Mouse (Mus musculus): Measurements from ENCODE around the gene Tspan5. TPM values are rescaled to one million over a fixed set of nuclear protein-coding genes. Genes with fewer than 3 reads are reported as not detected.

Tspan5 gene
- polyA plus RNA-seq, 2 experiments, result 38.8 to 44.8 TPM

- Histone ChIP-seq H3K4me1 (ENCODE audit: control insufficient read depth, insufficient read depth, low read length) (peaks cover 16% of the 10 kb centered on the region), H3K4me3 (replicated peaks; ENCODE audit: low read length) (peak overlapping the region; percentile 79), H3K27me3 (ENCODE audit: control insufficient read depth, insufficient read depth, low read length) (peaks cover 7% of the 10 kb centered on the region; the same call in 1 of the 2 replicates), H3K9ac (ENCODE audit: low read depth, low read length, severe bottlenecking) (peak overlapping the region; percentile 77), H3K4me2 (replicated peaks; ENCODE audit: low read depth, low read length, severe bottlenecking) (peak overlapping the region; percentile 92), H3K9me3 (ENCODE audit: control insufficient read depth, low read length) (no peaks in the 10 kb centered on the region), H3K27ac (replicated peaks; ENCODE audit: low read depth, low read length) (no peak overlapping the region; the same call in 1 of the 2 replicates), H3K36me3 (ENCODE audit: control insufficient read depth, insufficient read depth, low read length) (no peaks in the 10 kb centered on the region)
- ATAC-seq (ENCODE audit: low FRiP score, low read depth) (peak; percentile 76), DNase-seq (ENCODE audit: low spot score) (peak; percentile 64)
- TF ChIP-seq POLR2A (IDR thresholded peaks at IDR 0.05; ENCODE audit: borderline replicate concordance, extremely low read depth, insufficient read depth, insufficient read length), result no peak
- under 1% methylated on average over 33 of the region's 33 CpGs for WGBS
These were observed 1.2 kb downstream of the Tspan5 start for GRCm38 (mm10) chr3:138743061-138743671.

DNA sequence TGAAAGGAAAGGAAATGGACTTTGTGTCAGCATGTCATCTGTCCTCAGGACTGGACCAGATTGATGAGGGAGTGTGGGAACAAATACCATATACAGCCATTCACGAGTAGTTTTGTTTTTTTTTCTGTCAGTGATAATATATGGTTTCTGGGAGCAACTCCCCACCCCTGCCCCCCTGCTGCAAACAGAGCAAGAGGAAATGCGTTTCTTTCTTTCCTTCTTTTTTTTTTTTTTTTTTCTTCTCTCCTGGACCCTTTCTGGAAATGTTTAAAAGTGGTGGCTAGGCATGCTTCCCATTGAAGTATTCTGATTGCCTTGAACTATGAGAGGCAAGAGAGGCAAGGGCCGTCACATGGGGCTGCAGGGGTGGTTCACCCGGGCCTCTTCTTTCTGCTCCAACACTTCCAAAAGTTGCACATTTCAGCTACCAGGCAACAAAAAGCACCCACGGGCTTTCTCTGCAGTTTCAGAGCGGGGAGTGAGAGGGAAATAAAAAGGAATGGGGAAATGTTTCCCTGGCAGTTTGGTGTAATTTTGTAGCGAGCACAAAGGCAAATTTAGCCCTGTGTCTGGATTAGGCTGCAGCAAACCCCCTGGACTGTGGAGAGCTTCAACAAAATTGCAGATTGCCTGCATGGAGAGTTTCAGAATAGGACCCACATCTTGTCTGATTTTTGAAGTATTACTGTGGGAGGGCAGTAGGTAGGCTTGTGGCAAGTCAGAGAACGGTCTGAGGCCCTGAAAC lies 2.2 kb downstream of the Tspan5 start:
- ATAC-seq (ENCODE audit: low FRiP score, low read depth) (no peak), DNase-seq (ENCODE audit: low spot score) (no peak)

GRCm38 (mm10) chr3:138745091-138745490 lies 3.1 kb downstream of the Tspan5 start:
- TF ChIP-seq POLR2A (IDR thresholded peaks at IDR 0.05; ENCODE audit: borderline replicate concordance, extremely low read depth, insufficient read depth, insufficient read length), result no peak
- Histone ChIP-seq H3K4me1 (ENCODE audit: control insufficient read depth, insufficient read depth, low read length) (peaks cover 16% of the 10 kb centered on the region), H3K4me3 (replicated peaks; ENCODE audit: low read length) (no peak overlapping the region), H3K27me3 (ENCODE audit: control insufficient read depth, insufficient read depth, low read length) (peaks cover 7% of the 10 kb centered on the region; the same call in 1 of the 2 replicates), H3K9me3 (ENCODE audit: control insufficient read depth, low read length) (no peaks in the 10 kb centered on the region), H3K27ac (replicated peaks; ENCODE audit: low read depth, low read length) (no peak overlapping the region), H3K4me2 (replicated peaks; ENCODE audit: low read depth, low read length, severe bottlenecking) (no peak overlapping the region), H3K36me3 (ENCODE audit: control insufficient read depth, insufficient read depth, low read length) (no peaks in the 10 kb centered on the region), H3K9ac (ENCODE audit: low read depth, low read length, severe bottlenecking) (no peak overlapping the region)
- no peak for DNase-seq (ENCODE audit: low spot score)
- 83% methylated on average over 11 of the region's 11 CpGs for whole genome bisulfite sequencing
- ATAC-seq (ENCODE audit: low FRiP score, low read depth), result no peak

More for the DNA sequence above, 2.2 kb downstream of the Tspan5 start:
- Histone ChIP-seq H3K27ac (replicated peaks; ENCODE audit: low read depth, low read length) (no peak overlapping the region), H3K4me1 (ENCODE audit: control insufficient read depth, insufficient read depth, low read length) (peaks cover 16% of the 10 kb centered on the region), H3K4me3 (replicated peaks; ENCODE audit: low read length) (peak overlapping the region; percentile 79), H3K27me3 (ENCODE audit: control insufficient read depth, insufficient read depth, low read length) (peaks cover 7% of the 10 kb centered on the region; the same call in 1 of the 2 replicates), H3K4me2 (replicated peaks; ENCODE audit: low read depth, low read length, severe bottlenecking) (peak overlapping the region; percentile 92), H3K9ac (ENCODE audit: low read depth, low read length, severe bottlenecking) (peak overlapping the region; percentile 77; the same call in 1 of the 2 replicates), H3K36me3 (ENCODE audit: control insufficient read depth, insufficient read depth, low read length) (no peaks in the 10 kb centered on the region), H3K9me3 (ENCODE audit: control insufficient read depth, low read length) (no peaks in the 10 kb centered on the region)
- no peak for TF ChIP-seq POLR2A (IDR thresholded peaks at IDR 0.05; ENCODE audit: borderline replicate concordance, extremely low read depth, insufficient read depth, insufficient read length)
- 23% methylated on average over 8 of the region's 8 CpGs for WGBS

DNA sequence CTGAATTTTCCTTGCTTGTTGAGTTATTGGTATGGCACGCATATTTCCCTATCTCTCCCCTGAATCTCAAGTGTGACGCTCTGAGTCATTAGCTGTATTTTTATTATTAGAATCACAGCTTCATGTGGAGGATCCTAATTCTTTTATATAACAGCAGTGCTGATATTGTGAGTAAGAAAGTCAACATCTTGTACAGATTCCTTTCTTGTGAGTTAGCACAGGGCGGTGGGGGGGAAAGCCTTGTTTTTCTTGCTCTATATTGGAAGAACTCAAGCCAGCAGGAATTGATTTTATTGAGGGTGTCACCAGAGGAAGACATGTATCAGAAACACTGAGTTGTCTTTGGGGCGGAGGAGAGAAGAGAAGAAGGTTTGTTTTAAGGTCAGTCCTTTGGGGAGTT lies 3.6 kb downstream of the Tspan5 start:
- H3K4me1 ChIP-seq (ENCODE audit: control insufficient read depth, insufficient read depth, low read length), result peaks cover 16% of the 10 kb centered on the region
- no peaks in the 10 kb centered on the region for H3K36me3 ChIP-seq (ENCODE audit: control insufficient read depth, insufficient read depth, low read length)
- no peak overlapping the region for H3K4me2 ChIP-seq (replicated peaks; ENCODE audit: low read depth, low read length, severe bottlenecking)
- TF ChIP-seq POLR2A (IDR thresholded peaks at IDR 0.05; ENCODE audit: borderline replicate concordance, extremely low read depth, insufficient read depth, insufficient read length), result no peak
- no peak overlapping the region for H3K9ac ChIP-seq (ENCODE audit: low read depth, low read length, severe bottlenecking)
- 83% methylated on average over 4 of the region's 4 CpGs for WGBS
- no peak for ATAC-seq (ENCODE audit: low FRiP score, low read depth)
- no peaks in the 10 kb centered on the region for H3K9me3 ChIP-seq (ENCODE audit: control insufficient read depth, low read length)
- peaks cover 7% of the 10 kb centered on the region; the same call in 1 of the 2 replicates for H3K27me3 ChIP-seq (ENCODE audit: control insufficient read depth, insufficient read depth, low read length)
- no peak overlapping the region for H3K27ac ChIP-seq (replicated peaks; ENCODE audit: low read depth, low read length)
- H3K4me3 ChIP-seq (replicated peaks; ENCODE audit: low read length), result no peak overlapping the region
- no peak for DNase-seq (ENCODE audit: low spot score)

DNA sequence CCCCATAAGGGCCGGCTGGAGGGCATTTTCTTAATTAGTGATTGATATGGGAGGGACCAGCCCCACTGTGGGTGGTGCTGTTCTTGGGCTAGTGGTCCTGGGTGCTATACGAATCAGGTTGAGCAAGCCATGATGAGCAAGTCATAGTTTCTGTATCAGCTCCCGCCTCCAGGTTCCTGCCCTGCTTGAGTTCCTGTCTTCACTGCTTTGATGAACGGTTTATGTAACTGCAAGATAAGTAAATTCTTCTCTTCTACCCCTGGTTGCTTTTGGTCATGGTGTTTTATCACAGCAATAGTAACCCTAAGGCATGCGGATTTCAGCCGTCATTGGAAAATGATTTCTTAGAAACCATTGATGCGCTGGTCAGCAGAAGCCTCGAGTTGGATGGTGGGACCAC lies 4.6 kb downstream of the Tspan5 start:
- no peak for DNase-seq (ENCODE audit: low spot score)
- Histone ChIP-seq H3K4me1 (ENCODE audit: control insufficient read depth, insufficient read depth, low read length) (peaks cover 16% of the 10 kb centered on the region), H3K9ac (ENCODE audit: low read depth, low read length, severe bottlenecking) (no peak overlapping the region), H3K4me2 (replicated peaks; ENCODE audit: low read depth, low read length, severe bottlenecking) (no peak overlapping the region), H3K27me3 (ENCODE audit: control insufficient read depth, insufficient read depth, low read length) (peaks cover 2% of the 10 kb centered on the region; the same call in 1 of the 2 replicates), H3K27ac (replicated peaks; ENCODE audit: low read depth, low read length) (no peak overlapping the region), H3K9me3 (ENCODE audit: control insufficient read depth, low read length) (no peaks in the 10 kb centered on the region), H3K4me3 (replicated peaks; ENCODE audit: low read length) (no peak overlapping the region), H3K36me3 (ENCODE audit: control insufficient read depth, insufficient read depth, low read length) (no peaks in the 10 kb centered on the region)
- WGBS, result 86% methylated on average over 8 of the region's 8 CpGs
- ATAC-seq (ENCODE audit: low FRiP score, low read depth), result no peak
- TF ChIP-seq POLR2A (IDR thresholded peaks at IDR 0.05; ENCODE audit: borderline replicate concordance, extremely low read depth, insufficient read depth, insufficient read length), result no peak
